Mouse (Mus musculus) retina, postnatal 1 day (tissue): ENCODE measurements around the gene Taf3.

Experiments used
- DNase-seq: peaks from one replicate; pipeline ENCODE4 v3.0.0-alpha.2; 2012

Gene Taf3

GRCm38 (mm10) chr2:9875220-9875619 lies 173.2 kb downstream of the Taf3 start:
- DNase-seq, result no peak

- peak; percentile 11 for DNase-seq
Observed at GRCm38 (mm10) chr2:9874467-9875219, 173.8 kb downstream of the Taf3 start.

- no peak for DNase-seq
Observed at GRCm38 (mm10) chr2:9873757-9874156, 174.6 kb downstream of the Taf3 start.

- DNase-seq, result peak; percentile 84
Observed at GRCm38 (mm10) chr2:9872682-9873081, 175.7 kb downstream of the Taf3 start.

GRCm38 (mm10) chr2:9871798-9872197 lies 176.6 kb downstream of the Taf3 start:
- no peak for DNase-seq

GRCm38 (mm10) chr2:9871141-9871716 lies 177.2 kb downstream of the Taf3 start:
- peak; percentile 10 for DNase-seq

- DNase-seq, result no peak
Observed at GRCm38 (mm10) chr2:9867092-9867825, 181.1 kb downstream of the Taf3 start.
